Mouse (Mus musculus) forebrain, embryonic 11.5 days (tissue): ENCODE measurements at regions not wholly inside any gene's neighbourhood (a gene's known extent, or its start where the extent isn't known, plus 50 kb on each side); places are given as distances from the start of the nearest gene placed in this dataset.

Experiments
- ATAC-seq: fragments of 200-750 bp; cut with Nextera tagmentation; replicated peaks from 2 replicates; pipeline ENCODE4 v1.8.0; 2017; ENCODE audit warnings: moderate TSS enrichment; ENCODE audit not compliant: low FRiP score
- DNase-seq: peaks from one replicate; pipeline ENCODE4 v3.0.0-alpha.2; 2017; ENCODE audit warnings: low spot score
- H3K27ac ChIP-seq: fragments of 300-500 bp; sonication (generic); 2 replicates; pipeline ENCODE4 v1.5.1; 2014; ENCODE audit warnings: low read depth, low read length
- H3K27me3 ChIP-seq: fragments of 300-500 bp; sonication (generic); 2 replicates; pipeline ENCODE4 v1.6.1; 2014; ENCODE audit warnings: mild to moderate bottlenecking, low read length, mixed read lengths; ENCODE audit not compliant: control insufficient read depth, insufficient read depth
- H3K36me3 ChIP-seq: fragments of 300-500 bp; sonication (generic); 2 replicates; pipeline ENCODE4 v1.6.1; 2014; ENCODE audit warnings: mild to moderate bottlenecking, low read length, moderate library complexity, mixed read lengths; ENCODE audit not compliant: control insufficient read depth, insufficient read depth
- H3K4me1 ChIP-seq: fragments of 300-500 bp; sonication (generic); replicated peaks from 2 replicates; pipeline ENCODE4 v1.6.1; 2014; ENCODE audit warnings: low read length, mixed read lengths; ENCODE audit not compliant: control insufficient read depth, insufficient read depth
- H3K4me2 ChIP-seq: fragments of 300-500 bp; sonication (generic); 2 replicates; pipeline ENCODE4 v1.6.1; 2014; ENCODE audit warnings: low read depth, mild to moderate bottlenecking, low read length, moderate library complexity, mixed read lengths; ENCODE audit not compliant: severe bottlenecking
- H3K4me3 ChIP-seq: fragments of 300-500 bp; sonication (generic); 2 replicates; pipeline ENCODE4 v1.5.1; 2014; ENCODE audit warnings: low read depth, low read length
- H3K9ac ChIP-seq: fragments of 300-500 bp; sonication (generic); 2 replicates; pipeline ENCODE4 v1.6.1; 2014; ENCODE audit warnings: low read length
- H3K9me3 ChIP-seq: fragments of 300-500 bp; sonication (generic); 2 replicates; pipeline ENCODE4 v1.6.1; 2016; ENCODE audit warnings: low read length, mixed read lengths; ENCODE audit not compliant: control insufficient read depth
- WGBS: fragments of 180-500 bp; shearing (Covaris S2); extraction: QIAGEN DNeasy Blood & Tissue Kit; methylation state at CpG from one replicate; pipeline ENCODE4 v1.1.7; 2014; 5-methylcytosine and 5-hydroxymethylcytosine counted together

GRCm38 (mm10) chr2:172094159-172094558, 50.9 kb upstream of the Cbln4 start:
- Histone ChIP-seq H3K9me3 (no peaks in the 10 kb centered on the region), H3K4me2 (no peak overlapping the region), H3K36me3 (no peaks in the 10 kb centered on the region), H3K9ac (no peak overlapping the region), H3K4me1 (no peaks in the 10 kb centered on the region), H3K27ac (no peak overlapping the region), H3K4me3 (no peak overlapping the region), H3K27me3 (no peaks in the 10 kb centered on the region)
- DNase-seq = no peak
- no peak for ATAC-seq
- 91% methylated on average over 7 of the region's 7 CpGs for WGBS

GRCm38 (mm10) chr2:172103881-172104655, 60.8 kb upstream of the Cbln4 start:
- WGBS = 55% methylated on average over 18 of the region's 18 CpGs
- H3K9ac ChIP-seq = no peak overlapping the region
- H3K9me3 ChIP-seq = no peaks in the 10 kb centered on the region
- H3K27ac ChIP-seq = no peak overlapping the region
- H3K27me3 ChIP-seq = no peaks in the 10 kb centered on the region
- no peak for ATAC-seq
- H3K4me1 ChIP-seq = peaks cover 4% of the 10 kb centered on the region; the same call in 1 of the 2 replicates
- DNase-seq = no peak
- H3K36me3 ChIP-seq = no peaks in the 10 kb centered on the region
- H3K4me3 ChIP-seq = no peak overlapping the region
- H3K4me2 ChIP-seq = no peak overlapping the region

GRCm38 (mm10) chr2:172105241-172105640, 62.0 kb upstream of the Cbln4 start:
- no peak overlapping the region for H3K4me2 ChIP-seq
- no peak overlapping the region for H3K27ac ChIP-seq
- peaks cover 4% of the 10 kb centered on the region; the same call in 1 of the 2 replicates for H3K4me1 ChIP-seq
- no peaks in the 10 kb centered on the region for H3K27me3 ChIP-seq
- no peak overlapping the region for H3K9ac ChIP-seq
- no peaks in the 10 kb centered on the region for H3K36me3 ChIP-seq
- 65% methylated on average over 10 of the region's 10 CpGs for WGBS
- DNase-seq = no peak
- H3K4me3 ChIP-seq = no peak overlapping the region
- no peaks in the 10 kb centered on the region for H3K9me3 ChIP-seq
- peak; percentile 51; the same call in 1 of the 2 replicates for ATAC-seq

GRCm38 (mm10) chr2:172110706-172111105, 67.4 kb upstream of the Cbln4 start:
- Histone ChIP-seq H3K27ac (no peak overlapping the region), H3K4me1 (no peaks in the 10 kb centered on the region), H3K27me3 (no peaks in the 10 kb centered on the region), H3K4me2 (no peak overlapping the region), H3K9ac (no peak overlapping the region), H3K4me3 (no peak overlapping the region), H3K9me3 (no peaks in the 10 kb centered on the region), H3K36me3 (no peaks in the 10 kb centered on the region)
- DNase-seq = no peak
- WGBS = 50% methylated on average over 3 of the region's 3 CpGs
- ATAC-seq = no peak

GRCm38 (mm10) chr2:172113639-172114038, 70.4 kb upstream of the Cbln4 start:
- no peak for DNase-seq
- no peak overlapping the region for H3K4me3 ChIP-seq

GRCm38 (mm10) chr2:172115604-172116206, 72.4 kb upstream of the Cbln4 start:
- Histone ChIP-seq H3K36me3 (no peaks in the 10 kb centered on the region), H3K4me2 (no peak overlapping the region), H3K9ac (no peak overlapping the region), H3K9me3 (no peaks in the 10 kb centered on the region), H3K27me3 (no peaks in the 10 kb centered on the region), H3K4me1 (no peaks in the 10 kb centered on the region), H3K4me3 (no peak overlapping the region), H3K27ac (no peak overlapping the region)
- 60% methylated on average over 10 of the region's 10 CpGs for WGBS
- no peak for DNase-seq
- ATAC-seq = no peak

More at GRCm38 (mm10) chr2:172113639-172114038, 70.4 kb upstream of the Cbln4 start:
- Histone ChIP-seq H3K36me3 (no peaks in the 10 kb centered on the region), H3K4me1 (no peaks in the 10 kb centered on the region), H3K9me3 (no peaks in the 10 kb centered on the region), H3K27ac (no peak overlapping the region), H3K9ac (no peak overlapping the region), H3K4me2 (no peak overlapping the region), H3K27me3 (no peaks in the 10 kb centered on the region)
- no peak for ATAC-seq
- WGBS = 90% methylated on average over 13 of the region's 13 CpGs

GRCm38 (mm10) chr2:172127517-172127916, 84.3 kb upstream of the Cbln4 start:
- Histone ChIP-seq H3K9me3 (no peaks in the 10 kb centered on the region), H3K4me2 (no peak overlapping the region), H3K9ac (no peak overlapping the region), H3K27ac (no peak overlapping the region), H3K27me3 (no peaks in the 10 kb centered on the region), H3K4me1 (no peaks in the 10 kb centered on the region), H3K36me3 (no peaks in the 10 kb centered on the region), H3K4me3 (no peak overlapping the region)
- no peak for ATAC-seq
- 84% methylated on average over 2 of the region's 2 CpGs for WGBS
- DNase-seq = no peak

GRCm38 (mm10) chr2:172131232-172131631, 88.0 kb upstream of the Cbln4 start:
- no peaks in the 10 kb centered on the region for H3K4me1 ChIP-seq
- H3K9me3 ChIP-seq = no peaks in the 10 kb centered on the region
- DNase-seq = no peak
- H3K4me3 ChIP-seq = no peak overlapping the region
- no peak overlapping the region for H3K4me2 ChIP-seq
- H3K36me3 ChIP-seq = no peaks in the 10 kb centered on the region
- no peak overlapping the region for H3K9ac ChIP-seq
- no peaks in the 10 kb centered on the region for H3K27me3 ChIP-seq
- H3K27ac ChIP-seq = no peak overlapping the region
- 50% methylated on average over 1 of the region's 1 CpGs for WGBS
- ATAC-seq = no peak
